Mouse (Mus musculus) CH12.LX (cell line): ENCODE measurements around the gene Cabin1. TPM values are rescaled to one million over a fixed set of nuclear protein-coding genes. Genes with fewer than 3 reads are reported as not detected.

Source experiments
- DNase-seq: peaks from one replicate; pipeline ENCODE4 v3.0.0-alpha.2; 2013; ENCODE audit errors: extremely low read depth
- H3K27ac ChIP-seq: 2 replicates; pipeline ENCODE4 v1.5.1; 2012; ENCODE audit warnings: low read depth, mild to moderate bottlenecking, control low read depth, moderate library complexity; ENCODE audit not compliant: insufficient read depth
- H3K27me3 ChIP-seq: replicated peaks from 2 replicates; pipeline ENCODE3; 2012; ENCODE audit warnings: inconsistent platforms
- H3K36me3 ChIP-seq, 2 experiments: replicated peaks in 1 of 2; 2 replicates each; pipeline versions ENCODE3 to v1.6.1; 2012; ENCODE audit warnings: inconsistent platforms in 1 of 2, low read length in 1 of 2, mild to moderate bottlenecking in 1 of 2, mixed read lengths in 1 of 2, moderate library complexity in 1 of 2; ENCODE audit not compliant: control insufficient read depth in 1 of 2, insufficient read depth in 1 of 2
- H3K4me1 ChIP-seq, 2 experiments: 2 replicates each; pipeline ENCODE4 v1.6.1; 2012; ENCODE audit warnings: inconsistent platforms in 1 of 2, moderate library complexity in 1 of 2; ENCODE audit not compliant: insufficient read depth in 2 of 2, control insufficient read depth in 1 of 2
- H3K4me2 ChIP-seq: 2 replicates; pipeline ENCODE4 v1.6.1; 2012; ENCODE audit warnings: low read depth, mild to moderate bottlenecking, control low read depth; ENCODE audit not compliant: poor library complexity, insufficient read depth, severe bottlenecking
- H3K4me3 ChIP-seq, 3 experiments: fragments of 150-350 bp in 1 of 3; sonication (generic) in 1 of 3; replicated peaks in 1 of 3; 2 replicates each; pipeline versions ENCODE3 to v1.5.1; 2011 to 2012; ENCODE audit warnings: low read depth in 2 of 3, low read length in 2 of 3, mild to moderate bottlenecking in 2 of 3, moderate library complexity in 2 of 3, control low read depth in 1 of 3, improper control_type of control experiment in 1 of 3, inconsistent platforms in 1 of 3, mixed read lengths in 1 of 3; ENCODE audit not compliant: poor library complexity in 1 of 3
- H3K79me2 ChIP-seq: replicated peaks from 2 replicates; pipeline ENCODE4 v1.6.1; 2012; ENCODE audit warnings: mild to moderate bottlenecking, moderate library complexity; ENCODE audit not compliant: control insufficient read depth, poor library complexity, insufficient read depth, severe bottlenecking; ENCODE audit errors: extremely low read depth
- H3K9ac ChIP-seq: 2 replicates; pipeline ENCODE4 v1.6.1; 2012; ENCODE audit warnings: low read depth, mild to moderate bottlenecking, control low read depth, moderate library complexity; ENCODE audit not compliant: insufficient read depth
- H3K9me3 ChIP-seq: replicated peaks from 2 replicates; pipeline ENCODE3; 2012; ENCODE audit warnings: low read length, inconsistent platforms, mixed read lengths
- CHD2 ChIP-seq: IDR thresholded peaks from 2 replicates; pipeline ENCODE4 v1.6.1; 2011; ENCODE audit warnings: low read length, improper control_type of control experiment
- E2F4 ChIP-seq: IDR thresholded peaks from 2 replicates; pipeline ENCODE4 v1.6.1; 2011; ENCODE audit warnings: low read depth, low read length, improper control_type of control experiment; ENCODE audit not compliant: insufficient replicate concordance
- EP300 ChIP-seq: IDR thresholded peaks from 2 replicates; pipeline ENCODE4 v1.6.1; 2011; ENCODE audit warnings: low read length, improper control_type of control experiment
- ETS1 ChIP-seq: conservative IDR thresholded peaks from 2 replicates; pipeline ENCODE4 v1.6.1; 2012; ENCODE audit warnings: low read depth, mild to moderate bottlenecking, inconsistent platforms, low read length, improper control_type of control experiment, moderate library complexity
- HCFC1 ChIP-seq: IDR thresholded peaks from 2 replicates; pipeline ENCODE4 v1.6.1; 2012; ENCODE audit warnings: low read depth, mild to moderate bottlenecking, inconsistent platforms, low read length, improper control_type of control experiment
- IRF4 ChIP-seq: IDR thresholded peaks from 2 replicates; pipeline ENCODE4 v1.6.1; 2014; ENCODE audit warnings: low read depth, mild to moderate bottlenecking, inconsistent platforms, low read length, improper control_type of control experiment
- JUND ChIP-seq: conservative IDR thresholded peaks from 2 replicates; pipeline ENCODE4 v1.6.1; 2011; ENCODE audit warnings: low read depth, low read length, improper control_type of control experiment
- MAFK ChIP-seq: IDR thresholded peaks from 2 replicates; pipeline ENCODE4 v1.6.1; 2011; ENCODE audit warnings: low read length, improper control_type of control experiment; ENCODE audit not compliant: insufficient replicate concordance
- MAZ ChIP-seq: IDR thresholded peaks from 2 replicates; pipeline ENCODE4 v1.6.1; 2012; ENCODE audit warnings: low read depth, mild to moderate bottlenecking, inconsistent platforms, low read length, improper control_type of control experiment, moderate library complexity
- MEF2A ChIP-seq: IDR thresholded peaks from 2 replicates; pipeline ENCODE4 v1.6.1; 2014; ENCODE audit warnings: low read depth, mild to moderate bottlenecking, inconsistent platforms, low read length, improper control_type of control experiment, borderline replicate concordance
- MXI1 ChIP-seq: IDR thresholded peaks from 2 replicates; pipeline ENCODE4 v1.6.1; 2011; ENCODE audit warnings: mild to moderate bottlenecking, low read depth, low read length, improper control_type of control experiment
- MYC ChIP-seq: IDR thresholded peaks from 2 replicates; pipeline ENCODE4 v1.6.1; 2011; ENCODE audit warnings: low read depth, mild to moderate bottlenecking, improper control_type of control experiment, low read length
- NELFE ChIP-seq: IDR thresholded peaks from 2 replicates; pipeline ENCODE4 v1.6.1; 2011; ENCODE audit warnings: low read depth, low read length, improper control_type of control experiment
- PAX5 ChIP-seq: IDR thresholded peaks from 2 replicates; pipeline ENCODE4 v1.6.1; 2012; ENCODE audit warnings: low read length, inconsistent platforms, mixed read lengths
- RAD21 ChIP-seq: IDR thresholded peaks from 2 replicates; pipeline ENCODE4 v1.6.1; 2011; ENCODE audit warnings: low read depth, mild to moderate bottlenecking, low read length, improper control_type of control experiment, moderate library complexity
- RCOR1 ChIP-seq: conservative IDR thresholded peaks from 2 replicates; pipeline ENCODE4 v1.6.1; 2012; ENCODE audit warnings: low read depth, mild to moderate bottlenecking, inconsistent platforms, low read length, improper control_type of control experiment
- SIN3A ChIP-seq: IDR thresholded peaks from 2 replicates; pipeline ENCODE4 v1.6.1; 2012; ENCODE audit warnings: low read length, improper control_type of control experiment, inconsistent platforms
- TCF12 ChIP-seq: IDR thresholded peaks from 2 replicates; pipeline ENCODE4 v1.6.1; 2014; ENCODE audit warnings: low read depth, mild to moderate bottlenecking, inconsistent platforms, low read length, improper control_type of control experiment
- ZMIZ1 ChIP-seq: IDR thresholded peaks from 2 replicates; pipeline ENCODE4 v1.6.1; 2012; ENCODE audit warnings: low read depth, mild to moderate bottlenecking, inconsistent platforms, low read length, improper control_type of control experiment
- ZNF384 ChIP-seq: IDR thresholded peaks from 2 replicates; pipeline ENCODE4 v1.6.1; 2012; ENCODE audit warnings: low read depth, low read length, improper control_type of control experiment, inconsistent platforms
- dilution Hi-C: fragments of 300-500 bp; cut with MboI; formaldehyde crosslinking; loops from 2 replicates; pipeline ENCODE4 v1.14.3; 2020; ENCODE audit warnings: low sequenced_read_pairs; ENCODE audit not compliant: extremely low pct_unique_long_range_greater_than_20kb, extremely low pct_ligation_motif_present
- in situ Hi-C: fragments of 300-500 bp; cut with MboI; formaldehyde crosslinking; loops from 3 replicates; pipeline ENCODE4 v1.14.3; 2019; ENCODE audit warnings: low sequenced_read_pairs, low pct_ligation_motif_present, low pct_unique_long_range_greater_than_20kb, mixed read lengths
- polyA plus RNA-seq: library from polyadenylated mRNA; unstranded; fragments of >175 nt; gene quantifications from 2 replicates; pipeline ENCODE4 v1.2.1, GENCODE M21; 2012; ENCODE audit warnings: low read depth; ENCODE audit not compliant: insufficient read length
- total RNA-seq, 2 experiments: library from RNA; depleted of rRNA; stranded (reverse); fragments of 300-350 nt in 1 of 2; fragments of >200 nt in 1 of 2; gene quantifications; 2 replicates each; pipeline ENCODE4 v1.2.3; 2012 to 2014

The Cabin1 gene
- total and polyA plus RNA-seq, 3 experiments: 12.0 to 46.0 (median 29.0) TPM

DNA sequence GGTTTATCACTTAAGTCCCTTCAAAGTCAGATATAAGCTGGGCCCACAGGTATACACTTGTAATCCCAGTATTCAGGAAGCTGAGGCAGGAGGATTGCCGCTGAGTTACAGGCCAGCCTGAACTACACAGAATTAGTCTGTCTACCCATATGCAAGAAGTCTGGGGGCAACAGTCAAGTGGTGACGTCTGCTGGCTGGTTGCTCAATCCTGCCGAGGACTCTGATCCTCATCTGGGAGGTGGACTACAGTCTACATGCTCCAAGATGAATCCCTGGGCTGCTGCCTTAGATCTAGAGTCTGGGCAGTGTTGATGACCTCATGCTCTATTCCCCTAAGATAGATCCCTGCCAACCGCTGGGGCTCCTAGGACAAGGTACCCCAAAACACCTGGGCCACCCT lies 110.1 kb downstream of the Cabin1 start:
- TF ChIP-seq MEF2A (no peak), MAFK (no peak), MXI1 (no peak), HCFC1 (no peak), IRF4 (no peak), ZNF384 (no peak), NELFE (no peak), JUND (no peak), TCF12 (no peak), PAX5 (no peak), RAD21 (no peak)

DNA sequence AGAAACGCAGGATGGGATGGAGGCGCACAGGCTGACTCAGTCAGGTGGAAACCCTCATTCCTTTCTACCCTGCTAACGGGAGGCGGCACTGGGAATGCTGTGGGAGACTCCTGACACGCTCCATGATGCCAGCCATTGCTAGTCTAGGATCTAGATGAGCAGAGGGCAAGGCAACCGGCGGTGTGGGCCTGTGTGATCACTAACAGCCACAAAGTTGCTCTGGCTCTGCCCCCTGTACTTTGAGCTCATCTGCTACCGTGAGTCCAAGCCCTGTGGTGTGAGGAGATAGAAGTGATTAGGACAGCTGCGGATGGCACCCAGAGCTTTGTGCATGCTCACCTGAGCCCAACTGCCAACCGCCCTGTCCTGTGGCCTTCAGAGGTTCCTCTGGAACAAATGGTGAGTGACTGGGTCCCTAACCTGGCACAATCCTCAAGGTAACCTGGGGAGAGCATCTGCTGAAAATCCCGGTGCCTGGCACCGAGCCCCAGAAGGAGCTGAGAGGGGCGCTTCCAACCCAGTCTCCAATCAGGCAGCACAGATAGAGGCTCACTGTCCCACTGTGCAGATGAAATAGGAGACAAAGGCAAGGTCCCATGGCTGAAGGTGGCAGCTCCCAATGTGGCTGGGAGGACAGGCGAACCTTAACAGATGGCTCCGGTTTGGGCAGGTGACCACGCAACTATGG lies 112.6 kb downstream of the Cabin1 start:
- Histone ChIP-seq H3K4me1 (peaks cover 3 to 18% of the 10 kb centered on the region in 2 experiments; a peak in 2 of 4 replicates), H3K9me3 (no peaks in the 10 kb centered on the region), H3K4me2 (no peak overlapping the region), H3K4me3 (no peak overlapping the region), H3K27me3 (no peaks in the 10 kb centered on the region), H3K9ac (no peak overlapping the region), H3K79me2 (no peaks in the 10 kb centered on the region), H3K27ac (peak overlapping the region; percentile 15), H3K36me3 (peaks cover 95 to 99% of the 10 kb centered on the region in 2 experiments)
- no peak for DNase-seq
- in situ Hi-C loops: no loop called here
- dilution Hi-C loops: no loop called here
- no peak for TF ChIP-seq SIN3A
- TF ChIP-seq ZMIZ1: no peak
- no peak for TF ChIP-seq ETS1
- no peak for TF ChIP-seq NELFE
- no peak for TF ChIP-seq MAZ
- no peak for TF ChIP-seq EP300
- no peak for TF ChIP-seq MYC
- no peak for TF ChIP-seq E2F4
- TF ChIP-seq RCOR1: no peak
- TF ChIP-seq HCFC1: no peak
- no peak for TF ChIP-seq RAD21
- no peak for TF ChIP-seq MAFK
- TF ChIP-seq CHD2: no peak

More for the DNA sequence above, 110.1 kb downstream of the Cabin1 start:
- no peak overlapping the region for H3K4me3 ChIP-seq
- H3K9ac ChIP-seq: no peak overlapping the region
- DNase-seq: no peak
- peaks cover 3 to 18% of the 10 kb centered on the region in 2 experiments; a peak in 2 of 4 replicates for H3K4me1 ChIP-seq
- H3K36me3 ChIP-seq: peaks cover 95 to 99% of the 10 kb centered on the region in 2 experiments
- no peaks in the 10 kb centered on the region for H3K27me3 ChIP-seq
- H3K79me2 ChIP-seq: no peaks in the 10 kb centered on the region
- H3K4me2 ChIP-seq: no peak overlapping the region
- in situ Hi-C loops (no loop called here), dilution Hi-C loops (no loop called here)
- H3K27ac ChIP-seq: no peak overlapping the region
- H3K9me3 ChIP-seq: no peaks in the 10 kb centered on the region
